Mouse (Mus musculus): Measurements from ENCODE around the gene Rgs3. TPM values are rescaled to one million over a fixed set of nuclear protein-coding genes. Genes with fewer than 3 reads are reported as not detected.
A peak's percentile ranks its signal among the peaks of the same experiment; 100 is the strongest.

Rgs3 gene
- polyA plus RNA-seq, 1 experiment from 2014 or later: 54.3 TPM

DNA sequence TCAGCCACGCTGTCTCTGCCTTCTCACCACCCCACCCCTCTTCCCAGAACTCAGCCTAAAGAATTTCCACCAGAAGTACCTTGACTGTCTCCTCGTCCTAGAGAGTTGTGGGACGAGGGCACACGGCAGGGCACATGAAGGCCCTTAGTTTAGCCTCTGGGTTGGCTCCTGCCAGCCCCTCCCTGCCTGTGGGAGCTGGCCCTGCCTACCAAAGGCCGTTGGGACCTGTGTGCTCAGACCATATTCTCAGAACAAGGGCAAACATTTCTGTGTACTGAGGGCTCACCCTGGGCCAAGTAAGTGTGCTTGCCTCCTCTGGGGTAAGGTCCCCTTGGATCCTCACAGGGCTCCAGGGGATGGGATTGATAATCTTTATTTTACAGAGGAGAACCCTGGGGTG is 140.8 kb downstream of the Rgs3 start:
- no peaks in the 10 kb centered on the region for H3K27me3 ChIP-seq (ENCODE audit: control insufficient read depth, insufficient read depth, low read length)
- peaks cover 15% of the 10 kb centered on the region for H3K36me3 ChIP-seq (ENCODE audit: control insufficient read depth, insufficient read depth, low read length)
- H3K4me2 ChIP-seq: peak overlapping the region; percentile 84
- peak overlapping the region; percentile 54 for H3K27ac ChIP-seq (ENCODE audit: low read depth, low read length)
- H3K9me3 ChIP-seq (replicated peaks; ENCODE audit: control insufficient read depth, low read length): no peaks in the 10 kb centered on the region
- H3K4me1 ChIP-seq (ENCODE audit: control insufficient read depth, insufficient read depth, low read length): peaks cover 38% of the 10 kb centered on the region
- peak overlapping the region; percentile 44 for H3K4me3 ChIP-seq (ENCODE audit: low read depth, low read length)
- H3K9ac ChIP-seq (ENCODE audit: low read depth, low read length): peak overlapping the region; percentile 75
- no peak for ATAC-seq (replicated peaks; ENCODE audit: insufficient number of reproducible peaks, low FRiP score, low TSS enrichment)
- 43% methylated on average over 5 of the region's 5 CpGs for WGBS (ENCODE audit: insufficient replicate concordance)

DNA sequence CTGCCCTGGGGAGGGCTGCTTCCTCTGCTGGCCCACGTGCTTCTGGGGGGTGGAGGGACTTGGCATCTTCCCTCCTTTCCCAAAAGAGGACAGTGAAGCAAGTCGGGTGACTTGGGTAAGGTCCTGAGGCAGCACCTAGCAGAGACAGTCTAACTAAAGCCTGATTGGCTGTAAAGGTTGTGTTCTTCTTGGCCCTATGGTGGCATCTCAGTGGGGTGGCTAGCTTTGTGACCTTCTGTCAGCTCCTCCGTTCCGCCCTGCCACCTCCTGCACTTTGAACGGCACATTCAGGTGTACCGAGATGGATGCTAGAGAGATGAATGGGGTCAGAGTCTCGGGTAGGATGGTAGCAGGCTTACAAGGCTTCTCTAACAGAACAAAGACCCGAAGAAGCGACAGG is 143.5 kb downstream of the Rgs3 start:
- Histone ChIP-seq H3K4me3 (ENCODE audit: low read depth, low read length) (no peak overlapping the region), H3K4me2 (no peak overlapping the region), H3K9me3 (replicated peaks; ENCODE audit: control insufficient read depth, low read length) (no peaks in the 10 kb centered on the region), H3K27me3 (ENCODE audit: control insufficient read depth, insufficient read depth, low read length) (no peaks in the 10 kb centered on the region), H3K36me3 (ENCODE audit: control insufficient read depth, insufficient read depth, low read length) (peaks cover 18% of the 10 kb centered on the region), H3K27ac (ENCODE audit: low read depth, low read length) (no peak overlapping the region), H3K4me1 (ENCODE audit: control insufficient read depth, insufficient read depth, low read length) (peaks cover 29% of the 10 kb centered on the region), H3K9ac (ENCODE audit: low read depth, low read length) (no peak overlapping the region)
- 78% methylated on average over 9 of the region's 9 CpGs for WGBS (ENCODE audit: insufficient replicate concordance)
- no peak for ATAC-seq (replicated peaks; ENCODE audit: insufficient number of reproducible peaks, low FRiP score, low TSS enrichment)

DNA sequence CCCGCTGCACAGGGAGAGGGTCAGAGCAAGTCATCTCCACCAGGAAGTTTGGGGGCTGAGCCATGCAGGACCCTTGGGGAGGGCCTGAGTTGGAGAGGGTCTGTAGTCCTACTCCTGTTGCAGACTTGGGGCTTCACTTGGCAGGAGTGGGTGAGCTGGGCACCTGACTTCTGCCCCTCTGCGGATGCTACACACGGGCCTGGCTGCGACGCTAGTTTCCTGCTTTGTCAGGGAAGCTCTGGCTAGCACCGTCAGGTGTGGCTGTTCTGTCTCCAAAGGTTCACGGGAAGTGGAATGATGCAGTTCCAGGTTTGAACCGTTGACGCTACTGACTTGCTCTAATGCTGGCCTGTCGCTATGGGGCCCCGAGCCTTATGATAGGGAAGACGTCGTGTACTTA is 144.6 kb downstream of the Rgs3 start:
- no peaks in the 10 kb centered on the region for H3K27me3 ChIP-seq (ENCODE audit: control insufficient read depth, insufficient read depth, low read length)
- peaks cover 20% of the 10 kb centered on the region for H3K4me1 ChIP-seq (ENCODE audit: control insufficient read depth, insufficient read depth, low read length)
- peaks cover 18% of the 10 kb centered on the region for H3K36me3 ChIP-seq (ENCODE audit: control insufficient read depth, insufficient read depth, low read length)
- H3K9me3 ChIP-seq (replicated peaks; ENCODE audit: control insufficient read depth, low read length): no peaks in the 10 kb centered on the region
- no peak overlapping the region for H3K4me2 ChIP-seq
- no peak overlapping the region for H3K27ac ChIP-seq (ENCODE audit: low read depth, low read length)
- H3K9ac ChIP-seq (ENCODE audit: low read depth, low read length): no peak overlapping the region
- 87% methylated on average over 13 of the region's 13 CpGs for WGBS (ENCODE audit: insufficient replicate concordance)
- ATAC-seq (replicated peaks; ENCODE audit: insufficient number of reproducible peaks, low FRiP score, low TSS enrichment): no peak
- no peak overlapping the region for H3K4me3 ChIP-seq (ENCODE audit: low read depth, low read length)

DNA sequence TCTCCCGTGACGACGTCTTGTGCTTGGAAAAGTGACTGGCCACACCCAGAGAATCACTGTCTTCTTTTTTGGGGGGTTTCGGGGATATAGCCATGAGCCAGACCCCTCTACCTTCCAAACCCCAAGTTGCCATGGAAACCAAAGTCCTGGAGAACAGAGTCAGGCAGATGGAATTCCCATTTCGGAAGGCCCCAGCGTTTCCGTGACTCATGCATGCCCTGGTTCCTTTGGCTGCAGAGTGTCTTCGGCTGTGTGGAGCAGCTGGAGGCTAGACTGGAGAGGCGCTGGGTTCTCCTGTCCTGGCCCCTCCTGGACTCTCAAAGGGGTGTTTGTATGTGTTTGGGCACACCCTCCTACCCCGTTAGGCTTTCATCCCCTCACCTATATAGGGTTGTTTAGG is 145.4 kb downstream of the Rgs3 start:
- Histone ChIP-seq H3K4me1 (ENCODE audit: control insufficient read depth, insufficient read depth, low read length) (peaks cover 12% of the 10 kb centered on the region), H3K9ac (ENCODE audit: low read depth, low read length) (no peak overlapping the region), H3K9me3 (replicated peaks; ENCODE audit: control insufficient read depth, low read length) (no peaks in the 10 kb centered on the region), H3K4me2 (no peak overlapping the region), H3K27me3 (ENCODE audit: control insufficient read depth, insufficient read depth, low read length) (no peaks in the 10 kb centered on the region), H3K27ac (ENCODE audit: low read depth, low read length) (0 out of 2 replicates have a peak overlapping the region, but pooled peaks have one; percentile 41), H3K36me3 (ENCODE audit: control insufficient read depth, insufficient read depth, low read length) (peaks cover 18% of the 10 kb centered on the region), H3K4me3 (ENCODE audit: low read depth, low read length) (no peak overlapping the region)
- WGBS (ENCODE audit: insufficient replicate concordance): 67% methylated on average over 10 of the region's 10 CpGs
- 0 out of 2 replicates have a peak, but pooled peaks have one; percentile 26 for ATAC-seq (replicated peaks; ENCODE audit: insufficient number of reproducible peaks, low FRiP score, low TSS enrichment)

DNA sequence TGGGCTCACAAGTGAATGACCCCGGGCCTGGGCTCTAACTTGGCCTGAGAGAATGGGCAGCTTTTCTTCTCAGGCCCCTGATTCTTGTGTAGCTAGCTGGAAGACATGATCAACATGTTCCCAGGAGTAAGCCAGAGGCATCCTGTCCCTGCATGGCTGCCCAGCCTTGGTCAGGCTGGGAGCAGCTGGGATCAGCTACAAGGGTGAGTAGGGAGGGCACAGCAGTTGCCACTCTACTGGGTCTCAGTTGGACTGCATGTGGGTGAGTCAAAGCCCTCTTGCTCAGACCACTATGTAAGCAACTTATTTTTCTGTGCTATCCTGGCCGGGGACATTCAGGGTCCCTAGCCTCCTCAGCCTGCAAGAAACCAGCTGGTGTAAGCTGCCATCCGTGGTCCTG is 146.1 kb downstream of the Rgs3 start:
- H3K4me3 ChIP-seq (ENCODE audit: low read depth, low read length): no peak overlapping the region
- no peak overlapping the region for H3K4me2 ChIP-seq
- no peaks in the 10 kb centered on the region for H3K27me3 ChIP-seq (ENCODE audit: control insufficient read depth, insufficient read depth, low read length)
- H3K36me3 ChIP-seq (ENCODE audit: control insufficient read depth, insufficient read depth, low read length): peaks cover 14% of the 10 kb centered on the region
- peaks cover 5% of the 10 kb centered on the region for H3K4me1 ChIP-seq (ENCODE audit: control insufficient read depth, insufficient read depth, low read length)
- no peak overlapping the region for H3K27ac ChIP-seq (ENCODE audit: low read depth, low read length)
- no peaks in the 10 kb centered on the region for H3K9me3 ChIP-seq (replicated peaks; ENCODE audit: control insufficient read depth, low read length)
- no peak for ATAC-seq (replicated peaks; ENCODE audit: insufficient number of reproducible peaks, low FRiP score, low TSS enrichment)
- WGBS (ENCODE audit: insufficient replicate concordance): 52% methylated on average over 3 of the region's 3 CpGs
- H3K9ac ChIP-seq (ENCODE audit: low read depth, low read length): no peak overlapping the region

DNA sequence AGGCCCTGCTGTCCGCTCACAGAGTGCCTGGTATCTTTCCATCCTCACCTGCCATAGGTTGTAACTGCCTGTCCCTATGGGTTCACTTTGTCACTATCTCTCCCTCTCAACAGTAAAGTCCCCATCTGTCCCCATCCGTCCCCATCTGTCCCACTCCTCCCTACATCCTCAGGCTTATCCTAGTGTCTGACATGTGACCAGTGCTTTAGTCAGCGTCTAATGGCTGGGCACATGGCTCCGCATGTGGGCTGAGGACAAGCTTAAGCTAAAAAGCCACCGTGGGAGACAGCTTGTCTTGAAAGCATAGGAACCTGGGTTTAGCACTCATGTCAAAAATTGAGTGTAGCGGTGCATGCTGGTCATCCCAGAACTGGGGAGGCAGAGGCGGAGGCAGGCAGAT is 148.4 kb downstream of the Rgs3 start:
- H3K9me3 ChIP-seq (replicated peaks; ENCODE audit: control insufficient read depth, low read length): no peaks in the 10 kb centered on the region
- H3K9ac ChIP-seq (ENCODE audit: low read depth, low read length): no peak overlapping the region
- H3K36me3 ChIP-seq (ENCODE audit: control insufficient read depth, insufficient read depth, low read length): peaks cover 10% of the 10 kb centered on the region; the same call in 1 of the 2 replicates
- H3K27ac ChIP-seq (ENCODE audit: low read depth, low read length): no peak overlapping the region
- no peaks in the 10 kb centered on the region for H3K27me3 ChIP-seq (ENCODE audit: control insufficient read depth, insufficient read depth, low read length)
- no peak overlapping the region for H3K4me2 ChIP-seq
- no peak for ATAC-seq (replicated peaks; ENCODE audit: insufficient number of reproducible peaks, low FRiP score, low TSS enrichment)
- 65% methylated on average over 7 of the region's 7 CpGs for WGBS (ENCODE audit: insufficient replicate concordance)
- no peak overlapping the region for H3K4me3 ChIP-seq (ENCODE audit: low read depth, low read length)
- 0 out of 2 replicates have a peak, but pooled peaks cover 3% of the 10 kb centered on the region for H3K4me1 ChIP-seq (ENCODE audit: control insufficient read depth, insufficient read depth, low read length)

DNA sequence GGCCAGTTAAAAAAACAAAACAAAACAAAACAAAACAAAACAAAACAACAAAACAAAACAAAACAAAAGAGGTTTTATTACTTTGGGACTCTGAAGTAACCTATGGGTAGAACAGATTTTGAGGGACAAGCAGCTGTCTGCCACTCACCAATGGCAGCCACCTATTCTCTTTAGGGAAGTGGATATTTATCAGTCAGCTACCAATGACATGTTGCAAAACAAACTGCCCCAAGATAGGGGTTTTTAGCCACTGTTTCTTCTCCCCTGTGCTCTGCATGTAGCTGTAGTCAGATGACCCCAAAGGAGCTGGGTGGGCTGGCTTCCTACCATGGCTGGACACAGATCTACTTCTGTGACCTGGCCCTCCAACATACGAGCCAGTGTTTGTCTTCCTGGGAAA is 149.3 kb downstream of the Rgs3 start:
- Histone ChIP-seq H3K36me3 (ENCODE audit: control insufficient read depth, insufficient read depth, low read length) (peaks cover 5% of the 10 kb centered on the region; the same call in 1 of the 2 replicates), H3K27ac (ENCODE audit: low read depth, low read length) (no peak overlapping the region), H3K4me3 (ENCODE audit: low read depth, low read length) (no peak overlapping the region), H3K9ac (ENCODE audit: low read depth, low read length) (no peak overlapping the region), H3K4me1 (ENCODE audit: control insufficient read depth, insufficient read depth, low read length) (0 out of 2 replicates have a peak, but pooled peaks cover 3% of the 10 kb centered on the region), H3K9me3 (replicated peaks; ENCODE audit: control insufficient read depth, low read length) (no peaks in the 10 kb centered on the region), H3K4me2 (no peak overlapping the region), H3K27me3 (ENCODE audit: control insufficient read depth, insufficient read depth, low read length) (no peaks in the 10 kb centered on the region)
- WGBS (ENCODE audit: insufficient replicate concordance): 69% methylated on average over 1 of the region's 1 CpGs
- no peak for ATAC-seq (replicated peaks; ENCODE audit: insufficient number of reproducible peaks, low FRiP score, low TSS enrichment)

DNA sequence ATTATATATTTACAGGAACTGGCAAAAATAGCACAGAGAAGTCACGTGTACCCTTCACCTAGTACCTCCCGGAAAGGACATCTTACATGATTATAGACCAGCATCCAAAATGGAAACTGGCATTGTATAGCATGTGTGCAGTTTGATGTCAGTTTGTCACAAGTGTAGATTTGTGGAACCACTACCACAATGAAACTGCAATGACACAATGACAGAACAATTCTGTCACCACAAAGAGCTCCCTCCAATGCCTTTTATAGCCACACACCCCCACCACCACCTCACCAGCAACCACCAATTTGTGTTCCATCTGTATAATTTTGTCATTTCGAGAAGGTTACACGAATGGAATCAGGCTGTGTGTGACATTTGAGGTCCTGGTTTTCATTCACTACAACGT is 149.8 kb downstream of the Rgs3 start:
- Histone ChIP-seq H3K27ac (ENCODE audit: low read depth, low read length) (no peak overlapping the region), H3K9ac (ENCODE audit: low read depth, low read length) (no peak overlapping the region), H3K36me3 (ENCODE audit: control insufficient read depth, insufficient read depth, low read length) (peaks cover 5% of the 10 kb centered on the region; the same call in 1 of the 2 replicates), H3K4me3 (ENCODE audit: low read depth, low read length) (no peak overlapping the region), H3K4me2 (no peak overlapping the region), H3K4me1 (ENCODE audit: control insufficient read depth, insufficient read depth, low read length) (0 out of 2 replicates have a peak, but pooled peaks cover 3% of the 10 kb centered on the region), H3K9me3 (replicated peaks; ENCODE audit: control insufficient read depth, low read length) (no peaks in the 10 kb centered on the region), H3K27me3 (ENCODE audit: control insufficient read depth, insufficient read depth, low read length) (no peaks in the 10 kb centered on the region)
- WGBS (ENCODE audit: insufficient replicate concordance): 78% methylated on average over 5 of the region's 5 CpGs
- ATAC-seq (replicated peaks; ENCODE audit: insufficient number of reproducible peaks, low FRiP score, low TSS enrichment): no peak

DNA sequence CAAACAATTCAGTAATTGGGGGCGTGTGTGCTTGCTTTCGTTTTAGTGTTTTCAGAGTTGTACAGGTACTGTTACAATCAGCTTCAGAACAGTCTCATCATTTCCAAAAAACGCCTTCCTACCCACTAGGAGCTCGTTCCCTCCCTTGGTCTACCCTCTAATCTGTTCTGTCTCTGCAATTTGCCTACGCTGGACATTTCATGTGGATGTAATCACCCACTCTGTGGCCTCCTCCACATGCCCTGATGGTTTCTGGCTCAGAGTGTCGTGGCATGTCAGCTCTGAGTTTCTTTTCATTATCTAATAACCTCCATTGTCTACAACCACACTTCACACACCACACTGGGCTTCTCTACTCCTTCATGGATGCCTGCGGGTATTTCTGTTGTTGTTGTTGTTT is 151.5 kb downstream of the Rgs3 start:
- no peaks in the 10 kb centered on the region for H3K4me1 ChIP-seq (ENCODE audit: control insufficient read depth, insufficient read depth, low read length)
- H3K4me2 ChIP-seq: no peak overlapping the region
- 72% methylated on average over 7 of the region's 7 CpGs for WGBS (ENCODE audit: insufficient replicate concordance)
- no peaks in the 10 kb centered on the region for H3K27me3 ChIP-seq (ENCODE audit: control insufficient read depth, insufficient read depth, low read length)
- no peaks in the 10 kb centered on the region for H3K9me3 ChIP-seq (replicated peaks; ENCODE audit: control insufficient read depth, low read length)
- no peak overlapping the region for H3K4me3 ChIP-seq (ENCODE audit: low read depth, low read length)
- ATAC-seq (replicated peaks; ENCODE audit: insufficient number of reproducible peaks, low FRiP score, low TSS enrichment): no peak
- H3K36me3 ChIP-seq (ENCODE audit: control insufficient read depth, insufficient read depth, low read length): no peaks in the 10 kb centered on the region
- H3K27ac ChIP-seq (ENCODE audit: low read depth, low read length): no peak overlapping the region
- no peak overlapping the region for H3K9ac ChIP-seq (ENCODE audit: low read depth, low read length)
